Mouse (Mus musculus): ENCODE measurements around the gene Acad9.
"Not testable (repeated sequence)": the region's sequence is repeated elsewhere in the genome, so short reads cannot be mapped to it uniquely, and the experiment has no call there.

The Acad9 gene

DNA sequence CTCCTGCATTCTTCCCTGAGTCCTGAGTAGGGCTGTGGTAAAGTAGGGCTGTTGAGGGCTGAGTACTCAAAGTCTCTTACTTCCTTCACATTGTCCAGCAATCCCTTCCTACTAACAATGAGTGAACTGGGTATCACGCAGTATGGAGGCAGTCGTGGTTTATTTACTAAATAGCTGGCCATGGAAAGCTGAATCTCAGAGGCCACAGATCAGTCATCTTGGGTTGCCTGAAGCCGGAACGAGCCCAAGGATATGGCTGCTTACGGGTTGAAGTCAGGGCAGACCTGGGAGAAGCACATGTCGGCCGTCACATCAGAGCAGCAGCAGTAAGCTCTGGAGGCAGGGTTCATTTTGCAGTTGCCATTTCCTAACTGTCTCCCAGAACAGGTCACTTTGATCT is 17.6 kb downstream of the Acad9 start:
- in situ Hi-C loops (cut with MboI; ENCODE audit: unreplicated experiment in 2 of 2), result no loop called here

DNA sequence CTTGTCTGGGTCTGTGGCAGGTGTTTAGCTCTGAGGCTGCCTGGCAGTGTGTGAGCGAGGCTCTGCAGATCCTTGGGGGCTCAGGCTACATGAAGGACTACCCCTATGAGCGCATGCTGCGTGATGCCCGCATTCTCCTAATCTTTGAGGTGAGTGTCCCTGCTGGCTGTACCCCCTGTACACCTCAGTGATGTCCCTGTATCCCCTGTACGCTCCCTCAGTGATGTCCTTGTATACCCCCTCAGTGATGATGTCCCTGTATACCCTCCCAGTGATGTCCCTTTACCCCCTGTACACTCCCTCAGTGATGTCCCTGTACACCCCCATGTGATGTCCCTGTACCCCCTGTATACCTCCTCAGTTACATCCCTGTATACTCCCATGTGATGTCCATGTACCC is 19.6 kb downstream of the Acad9 start:
- in situ Hi-C loops (cut with MboI; ENCODE audit: unreplicated experiment in 2 of 2), result no loop called here

DNA sequence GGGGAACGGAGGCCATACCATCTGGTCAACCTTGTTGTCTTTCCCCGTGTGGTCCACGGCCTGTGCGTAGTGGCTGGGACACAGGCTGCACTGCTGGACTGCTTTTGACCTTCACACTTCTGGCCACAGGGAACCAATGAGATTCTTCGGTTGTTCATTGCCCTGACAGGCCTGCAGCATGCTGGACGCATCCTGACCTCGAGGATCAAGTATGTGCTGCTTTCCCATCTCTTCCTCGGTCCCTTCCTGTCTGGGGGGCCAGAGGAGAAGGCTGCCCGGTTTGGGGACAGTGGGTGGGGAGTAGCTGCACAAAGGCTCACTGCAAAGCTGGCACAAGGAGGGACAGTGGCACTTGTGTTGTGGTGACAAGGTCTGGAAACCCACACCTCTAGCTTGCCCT is 21.8 kb downstream of the Acad9 start:
- in situ Hi-C loops (cut with MboI; ENCODE audit: unreplicated experiment in 2 of 2), result no loop called here

DNA sequence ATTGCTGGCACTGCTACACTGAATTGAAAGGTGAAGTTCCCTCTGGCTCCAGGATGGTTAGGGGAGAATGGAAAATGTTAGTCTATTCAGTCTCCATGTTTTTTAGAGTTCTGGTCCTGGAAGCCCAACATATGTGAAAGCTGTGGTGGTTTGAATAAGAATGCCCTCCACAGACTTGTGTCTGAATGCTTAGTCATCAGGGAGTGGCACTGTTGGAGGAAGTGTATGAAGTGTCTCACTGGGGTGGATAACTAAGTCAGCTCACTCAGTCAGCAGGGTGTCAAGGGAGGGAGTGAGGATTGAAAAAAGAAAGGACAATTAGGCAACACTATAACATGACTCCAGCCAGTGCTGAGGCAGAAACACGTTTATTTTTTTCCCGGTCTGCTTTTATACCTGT is 29.6 kb downstream of the Acad9 start:
- in situ Hi-C loops (cut with MboI; ENCODE audit: unreplicated experiment in 2 of 2), result no loop called here

DNA sequence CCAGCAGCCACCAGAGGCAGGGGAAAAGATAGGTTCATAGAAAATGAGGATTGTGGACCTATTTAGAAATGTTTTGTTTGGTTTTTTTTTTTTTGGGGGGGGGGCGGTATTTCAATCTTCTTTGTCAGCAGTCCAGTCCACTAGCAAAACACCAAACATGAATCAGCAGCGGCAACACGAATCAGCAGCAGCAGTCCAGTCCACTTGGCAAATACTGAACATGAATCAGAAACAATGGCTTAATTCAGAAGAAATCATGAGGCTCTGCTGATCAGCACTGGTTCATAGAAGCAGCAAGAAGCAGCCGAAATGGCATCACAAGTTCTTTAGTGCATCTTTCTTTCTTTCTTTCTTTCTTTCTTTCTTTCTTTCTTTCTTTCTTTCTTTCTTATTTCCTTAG is 50.3 kb downstream of the Acad9 start:
- in situ Hi-C loops (cut with MboI; ENCODE audit: unreplicated experiment in 2 of 2), result no loop called here

DNA sequence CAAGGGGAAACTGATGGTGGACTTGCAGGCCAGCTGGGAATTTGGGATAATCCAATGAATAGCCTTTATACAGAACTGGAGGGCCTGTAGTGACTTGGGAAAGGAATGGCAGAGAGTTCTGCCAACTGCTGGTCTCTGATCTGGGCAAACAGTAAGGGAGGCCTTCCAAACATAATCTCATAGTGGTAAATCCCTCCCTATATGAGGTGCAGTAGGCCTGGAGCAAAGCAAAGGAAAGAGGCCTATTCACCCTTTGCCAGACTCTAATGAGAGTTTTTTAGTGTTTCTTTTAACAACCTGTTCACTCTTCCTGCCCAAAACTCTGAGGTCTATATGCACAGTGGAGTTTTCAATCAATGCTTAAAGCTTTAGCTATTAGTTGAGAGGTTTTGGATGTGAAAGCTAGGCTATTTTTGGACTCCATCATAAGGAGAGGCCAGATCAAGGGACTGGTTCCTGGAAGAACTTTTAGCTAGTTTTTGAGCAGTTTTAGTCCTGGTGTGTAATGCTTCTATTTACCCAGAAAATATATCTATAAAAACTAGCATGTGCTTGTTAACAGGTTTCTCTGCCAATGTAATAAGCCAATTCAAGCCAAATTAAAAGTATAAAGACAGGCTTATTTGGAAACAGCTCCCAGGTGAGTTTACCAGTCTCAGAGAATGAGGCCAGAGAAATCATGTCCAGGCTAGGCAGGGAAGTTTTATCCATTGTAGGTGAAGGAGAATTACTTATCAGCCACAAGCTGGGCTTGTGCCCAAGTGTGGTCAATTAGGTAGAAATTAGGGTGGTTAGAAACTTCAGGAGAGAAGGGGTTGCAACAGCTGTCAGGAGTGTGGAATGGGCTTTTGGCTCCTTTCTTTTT is 54.1 kb downstream of the Acad9 start:
- in situ Hi-C loops (cut with MboI; ENCODE audit: unreplicated experiment in 2 of 2), result no loop called here

DNA sequence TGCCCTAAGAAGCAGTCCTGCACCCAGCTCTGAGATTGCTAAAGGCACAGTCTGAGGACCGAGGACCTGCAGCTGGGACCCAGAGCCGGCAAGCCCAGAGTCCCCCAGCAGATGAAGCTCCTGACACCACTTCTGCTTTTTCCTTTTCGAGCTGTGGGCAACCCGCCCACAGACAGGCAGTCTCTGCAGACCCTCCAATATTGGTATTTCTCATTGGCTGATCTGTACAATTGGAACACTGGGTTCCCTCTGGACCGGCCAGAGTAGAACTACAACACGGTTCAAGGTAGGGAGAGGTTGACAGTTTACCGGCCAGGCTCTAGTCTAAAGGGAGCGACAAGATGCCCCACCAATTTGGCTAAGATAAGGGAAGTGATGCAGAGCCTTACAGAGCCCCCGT is 60.4 kb downstream of the Acad9 start:
- in situ Hi-C loops (cut with MboI; ENCODE audit: unreplicated experiment in 2 of 2), result not testable (repeated sequence)

DNA sequence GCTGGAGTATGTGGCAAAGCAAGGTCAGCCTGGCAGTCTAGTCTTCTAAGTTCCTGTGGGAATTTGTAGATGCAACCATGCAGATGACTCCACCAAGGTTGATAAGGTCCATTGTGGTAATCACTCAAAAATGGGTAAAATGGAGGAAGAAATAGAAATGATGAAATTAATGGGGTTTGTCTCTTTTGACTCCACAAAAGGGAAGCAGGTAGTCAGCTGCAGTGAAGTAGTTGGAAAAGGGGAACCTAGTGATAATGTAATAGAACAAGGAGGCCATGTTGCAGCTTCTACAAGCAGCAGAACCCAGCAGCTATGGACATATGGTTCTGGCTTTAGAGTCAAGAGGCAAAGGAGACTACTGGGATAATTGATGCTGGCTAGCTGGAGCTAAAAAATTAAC is 70.4 kb downstream of the Acad9 start:
- in situ Hi-C loops (cut with MboI; ENCODE audit: unreplicated experiment in 2 of 2), result loop anchor here (5.0 kb wide), 2 partner anchors 164 to 444 kb away; no protein-coding TSS in a partner anchor

DNA sequence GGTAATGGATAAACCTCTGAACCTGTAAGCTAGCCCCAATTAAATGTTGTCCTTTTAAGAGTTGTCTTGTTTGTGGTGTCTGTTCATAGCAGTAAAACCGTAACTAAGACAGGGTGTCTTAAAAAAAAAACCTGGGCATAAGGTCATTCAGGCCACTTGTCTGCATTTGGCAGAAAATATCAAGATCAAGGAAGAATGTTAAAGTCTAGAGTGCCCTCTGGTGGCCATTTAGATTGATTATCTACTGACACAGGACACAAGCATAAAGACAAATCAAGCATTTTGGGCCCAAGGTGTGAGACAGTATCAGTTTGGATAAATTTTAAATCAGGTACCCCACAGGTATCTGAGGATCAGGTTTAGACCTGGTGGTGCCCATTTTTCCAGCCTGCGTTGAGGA is 71.8 kb downstream of the Acad9 start:
- in situ Hi-C loops (cut with MboI; ENCODE audit: unreplicated experiment in 2 of 2), result loop anchor here (5.0 kb wide), 2 partner anchors 165 to 445 kb away; no protein-coding TSS in a partner anchor

DNA sequence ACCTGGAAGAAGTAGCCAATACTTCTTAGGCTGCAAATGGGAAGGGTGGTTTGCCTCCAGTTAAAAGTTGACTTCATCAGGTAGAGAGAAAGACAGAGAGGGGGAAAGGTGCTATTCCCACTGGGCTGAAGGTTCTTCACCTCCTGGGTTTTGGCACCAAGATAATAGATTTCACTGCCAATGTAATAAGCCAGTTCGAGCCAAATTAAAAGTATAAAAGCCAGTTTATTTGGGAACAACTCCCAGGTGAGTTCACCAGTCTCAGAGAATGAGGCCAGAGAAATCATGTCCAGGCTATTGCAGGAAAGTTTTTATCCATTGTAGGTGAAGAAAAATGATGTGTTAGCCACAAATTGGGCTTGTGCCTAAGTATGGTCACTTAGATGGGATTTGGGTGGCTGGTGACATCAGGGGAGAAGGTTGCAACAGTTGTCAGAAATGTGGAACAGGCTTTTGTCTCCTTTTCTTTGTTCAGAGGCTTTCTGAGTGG is 72.4 kb downstream of the Acad9 start:
- in situ Hi-C loops (cut with MboI; ENCODE audit: unreplicated experiment in 2 of 2), result loop anchor here (5.0 kb wide), 2 partner anchors 166 to 446 kb away; no protein-coding TSS in a partner anchor

DNA sequence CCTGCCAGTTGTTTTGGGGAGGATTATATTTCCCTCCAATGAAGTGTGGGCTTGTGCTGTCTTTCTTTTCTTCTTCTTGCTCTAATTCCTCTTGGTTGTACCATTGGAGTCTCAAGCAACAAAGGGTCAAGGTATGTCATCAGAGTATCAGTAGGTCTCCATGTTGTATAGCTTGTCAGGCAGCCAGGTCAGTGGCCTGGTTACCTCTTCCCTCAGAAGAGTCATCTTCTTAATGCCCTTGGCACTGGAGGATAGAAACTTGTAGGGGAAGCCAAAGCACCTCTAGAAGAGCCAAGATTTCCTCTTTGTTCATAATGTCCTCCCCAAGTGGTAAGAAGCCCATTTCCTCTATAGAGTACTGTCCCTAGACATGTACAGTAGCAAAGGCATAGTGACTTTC is 73.2 kb downstream of the Acad9 start:
- in situ Hi-C loops (cut with MboI; ENCODE audit: unreplicated experiment in 2 of 2), result loop anchor here (5.0 kb wide), 2 partner anchors 167 to 447 kb away; no protein-coding TSS in a partner anchor

All from v-Abl transformed pro-B cells (cell line).